Mouse (Mus musculus): Measurements from ENCODE around the gene Anxa2. TPM values are rescaled to one million over a fixed set of nuclear protein-coding genes. Genes with fewer than 3 reads are reported as not detected.
A peak's percentile ranks its signal among the peaks of the same experiment; 100 is the strongest.

Gene Anxa2
- polyA plus RNA-seq (2015; fragmentation: Nextera tagmentation; extraction: Ambion mirVana), result 158 and 189 TPM in 2 replicates

GRCm38 (mm10) chr9:69453066-69453900, at the start of gene Anxa2:
Gene Anxa2, plus strand, starts transcription at chr9:69453620.
- H3K4me1 ChIP-seq (replicated peaks), result peaks cover 30% of the 10 kb centered on the region
- ATAC-seq (ENCODE audit: low FRiP score, low read depth), result peak; percentile 83
- peak within 1 kb of the TSS; percentile 64 for H3K4me2 ChIP-seq
- WGBS, result 10% methylated on average over 37 of the region's 37 CpGs
- peak within 1 kb of the TSS; percentile 45 for H3K4me3 ChIP-seq
- H3K9me3 ChIP-seq, result no peaks in the 10 kb centered on the region
- peak within 1 kb of the TSS; percentile 66 for H3K27ac ChIP-seq (replicated peaks)
- peaks cover 23% of the 10 kb centered on the region; the same call in 1 of the 2 replicates for H3K27me3 ChIP-seq
- peak within 1 kb of the TSS; percentile 39 for H3K9ac ChIP-seq
- no peaks in the 10 kb centered on the region for H3K36me3 ChIP-seq

- no peaks in the 10 kb centered on the region for H3K4me1 ChIP-seq (replicated peaks)
- no peak overlapping the region for H3K4me2 ChIP-seq
- no peak overlapping the region for H3K9ac ChIP-seq
- ATAC-seq (ENCODE audit: low FRiP score, low read depth), result no peak
- no peaks in the 10 kb centered on the region for H3K36me3 ChIP-seq
- H3K27ac ChIP-seq (replicated peaks), result no peak overlapping the region
- no peaks in the 10 kb centered on the region for H3K9me3 ChIP-seq
- H3K27me3 ChIP-seq, result no peaks in the 10 kb centered on the region
- no peak overlapping the region for H3K4me3 ChIP-seq
- whole genome bisulfite sequencing, result 66% methylated on average over 6 of the region's 6 CpGs
Observed at GRCm38 (mm10) chr9:69404671-69405070, 48.7 kb upstream of the Anxa2 start.

GRCm38 (mm10) chr9:69419476-69419875, 33.9 kb upstream of the Anxa2 start:
- ATAC-seq (ENCODE audit: low FRiP score, low read depth), result no peak
- Histone ChIP-seq H3K9me3 (no peaks in the 10 kb centered on the region), H3K9ac (no peak overlapping the region), H3K27ac (replicated peaks) (no peak overlapping the region), H3K36me3 (peaks cover 19% of the 10 kb centered on the region), H3K4me3 (no peak overlapping the region), H3K4me1 (replicated peaks) (no peaks in the 10 kb centered on the region), H3K27me3 (no peaks in the 10 kb centered on the region), H3K4me2 (no peak overlapping the region)
- 94% methylated on average over 1 of the region's 1 CpGs for WGBS

GRCm38 (mm10) chr9:69430531-69430930, 22.9 kb upstream of the Anxa2 start:
- 81% methylated on average over 3 of the region's 3 CpGs for WGBS

GRCm38 (mm10) chr9:69431863-69432555, 21.4 kb upstream of the Anxa2 start:
- Histone ChIP-seq H3K27ac (replicated peaks) (no peak overlapping the region), H3K4me1 (replicated peaks) (peaks cover 9% of the 10 kb centered on the region; the same call in 1 of the 2 replicates), H3K4me3 (no peak overlapping the region), H3K36me3 (peaks cover 5% of the 10 kb centered on the region; the same call in 1 of the 2 replicates), H3K27me3 (no peaks in the 10 kb centered on the region), H3K9me3 (no peaks in the 10 kb centered on the region), H3K4me2 (no peak overlapping the region), H3K9ac (no peak overlapping the region)
- WGBS, result 18% methylated on average over 6 of the region's 6 CpGs
- no peak for ATAC-seq (ENCODE audit: low FRiP score, low read depth)

More at GRCm38 (mm10) chr9:69430531-69430930, 22.9 kb upstream of the Anxa2 start:
- H3K4me3 ChIP-seq, result no peak overlapping the region
- peaks cover 11% of the 10 kb centered on the region; the same call in 1 of the 2 replicates for H3K36me3 ChIP-seq
- ATAC-seq (ENCODE audit: low FRiP score, low read depth), result no peak
- no peaks in the 10 kb centered on the region for H3K9me3 ChIP-seq
- no peak overlapping the region for H3K4me2 ChIP-seq
- no peak overlapping the region for H3K9ac ChIP-seq
- peaks cover 9% of the 10 kb centered on the region; the same call in 1 of the 2 replicates for H3K4me1 ChIP-seq (replicated peaks)
- no peak overlapping the region for H3K27ac ChIP-seq (replicated peaks)
- no peaks in the 10 kb centered on the region for H3K27me3 ChIP-seq

- Histone ChIP-seq H3K36me3 (no peaks in the 10 kb centered on the region), H3K4me2 (no peak overlapping the region), H3K4me1 (replicated peaks) (peaks cover 9% of the 10 kb centered on the region; the same call in 1 of the 2 replicates), H3K9me3 (no peaks in the 10 kb centered on the region), H3K4me3 (no peak overlapping the region), H3K9ac (no peak overlapping the region), H3K27me3 (no peaks in the 10 kb centered on the region), H3K27ac (replicated peaks) (no peak overlapping the region)
- ATAC-seq (ENCODE audit: low FRiP score, low read depth), result no peak
- WGBS, result 67% methylated on average over 10 of the region's 10 CpGs
Observed at GRCm38 (mm10) chr9:69435194-69435593, 18.2 kb upstream of the Anxa2 start.

GRCm38 (mm10) chr9:69435662-69436061, 17.8 kb upstream of the Anxa2 start:
- no peaks in the 10 kb centered on the region for H3K36me3 ChIP-seq
- H3K4me2 ChIP-seq, result no peak overlapping the region
- H3K27ac ChIP-seq (replicated peaks), result no peak overlapping the region
- H3K9me3 ChIP-seq, result no peaks in the 10 kb centered on the region
- peaks cover 9% of the 10 kb centered on the region; the same call in 1 of the 2 replicates for H3K4me1 ChIP-seq (replicated peaks)
- no peak overlapping the region for H3K4me3 ChIP-seq
- ATAC-seq (ENCODE audit: low FRiP score, low read depth), result no peak
- H3K27me3 ChIP-seq, result no peaks in the 10 kb centered on the region
- H3K9ac ChIP-seq, result no peak overlapping the region

GRCm38 (mm10) chr9:69439805-69440357, 13.5 kb upstream of the Anxa2 start:
- ATAC-seq (ENCODE audit: low FRiP score, low read depth), result no peak
- H3K4me1 ChIP-seq (replicated peaks), result no peaks in the 10 kb centered on the region; the same call in 1 of the 2 replicates
- no peak overlapping the region for H3K27ac ChIP-seq (replicated peaks)
- no peaks in the 10 kb centered on the region for H3K27me3 ChIP-seq
- no peaks in the 10 kb centered on the region for H3K9me3 ChIP-seq
- no peak overlapping the region for H3K4me2 ChIP-seq
- H3K4me3 ChIP-seq, result no peak overlapping the region
- 27% methylated on average over 7 of the region's 7 CpGs for WGBS
- H3K36me3 ChIP-seq, result no peaks in the 10 kb centered on the region
- no peak overlapping the region for H3K9ac ChIP-seq

GRCm38 (mm10) chr9:69442471-69443038, 10.9 kb upstream of the Anxa2 start:
- no peak overlapping the region for H3K27ac ChIP-seq (replicated peaks)

GRCm38 (mm10) chr9:69443203-69443602, 10.2 kb upstream of the Anxa2 start:
- Histone ChIP-seq H3K27me3 (no peaks in the 10 kb centered on the region), H3K4me3 (no peak overlapping the region), H3K36me3 (no peaks in the 10 kb centered on the region), H3K9ac (no peak overlapping the region), H3K9me3 (no peaks in the 10 kb centered on the region), H3K27ac (replicated peaks) (no peak overlapping the region), H3K4me1 (replicated peaks) (no peaks in the 10 kb centered on the region; the same call in 1 of the 2 replicates), H3K4me2 (no peak overlapping the region)
- ATAC-seq (ENCODE audit: low FRiP score, low read depth), result no peak
- 58% methylated on average over 3 of the region's 3 CpGs for WGBS

More at GRCm38 (mm10) chr9:69442471-69443038, 10.9 kb upstream of the Anxa2 start:
- Histone ChIP-seq H3K9me3 (no peaks in the 10 kb centered on the region), H3K4me1 (replicated peaks) (no peaks in the 10 kb centered on the region; the same call in 1 of the 2 replicates), H3K9ac (no peak overlapping the region), H3K27me3 (no peaks in the 10 kb centered on the region), H3K36me3 (no peaks in the 10 kb centered on the region), H3K4me3 (no peak overlapping the region), H3K4me2 (no peak overlapping the region)
- no peak for ATAC-seq (ENCODE audit: low FRiP score, low read depth)
- 79% methylated on average over 6 of the region's 6 CpGs for WGBS

GRCm38 (mm10) chr9:69448801-69449200, 4.6 kb upstream of the Anxa2 start:
- H3K4me2 ChIP-seq, result no peak overlapping the region
- H3K9me3 ChIP-seq, result no peaks in the 10 kb centered on the region
- 78% methylated on average over 3 of the region's 3 CpGs for WGBS
- no peak overlapping the region for H3K4me3 ChIP-seq
- H3K36me3 ChIP-seq, result no peaks in the 10 kb centered on the region
- ATAC-seq (ENCODE audit: low FRiP score, low read depth), result no peak
- no peak overlapping the region for H3K27ac ChIP-seq (replicated peaks)
- peaks cover 5% of the 10 kb centered on the region; the same call in 1 of the 2 replicates for H3K27me3 ChIP-seq
- H3K4me1 ChIP-seq (replicated peaks), result peaks cover 8% of the 10 kb centered on the region
- H3K9ac ChIP-seq, result no peak overlapping the region
